Mouse (Mus musculus): Measurements from ENCODE around the gene Dct. TPM values are rescaled to one million over a fixed set of nuclear protein-coding genes. Genes with fewer than 3 reads are reported as not detected.

Dct gene
- polyA plus RNA-seq, 1 experiment from 2014 or later: 10.9 TPM

- ATAC-seq (ENCODE audit: low read depth) (no peak), DNase-seq (ENCODE audit: low spot score) (no peak)
- H3K36me3 ChIP-seq (ENCODE audit: control insufficient read depth, insufficient read depth, low read length): no peaks in the 10 kb centered on the region
- H3K27ac ChIP-seq (replicated peaks; ENCODE audit: low read depth, low read length): no peak overlapping the region
- no peak overlapping the region for H3K4me2 ChIP-seq (ENCODE audit: low read depth, low read length)
- no peak overlapping the region for H3K9ac ChIP-seq (ENCODE audit: low read depth, low read length)
- H3K9me3 ChIP-seq (ENCODE audit: control insufficient read depth, low read length): no peaks in the 10 kb centered on the region
- 73% methylated on average over 8 of the region's 8 CpGs for WGBS
- no peaks in the 10 kb centered on the region for H3K4me1 ChIP-seq (ENCODE audit: control insufficient read depth, insufficient read depth, low read length)
- H3K4me3 ChIP-seq (ENCODE audit: low read depth, low read length): no peak overlapping the region
- no peaks in the 10 kb centered on the region for H3K27me3 ChIP-seq (replicated peaks; ENCODE audit: control insufficient read depth, insufficient read depth, low read length)
Observed at GRCm38 (mm10) chr14:117990203-117990602, 61.8 kb downstream of the Dct start.

GRCm38 (mm10) chr14:117988444-117988843 lies 63.6 kb downstream of the Dct start:
- ATAC-seq (ENCODE audit: low read depth): no peak
- 85% methylated on average over 10 of the region's 10 CpGs for WGBS

GRCm38 (mm10) chr14:117981532-117981931 lies 70.5 kb downstream of the Dct start:
- Histone ChIP-seq H3K4me3 (ENCODE audit: low read depth, low read length) (no peak overlapping the region), H3K27ac (replicated peaks; ENCODE audit: low read depth, low read length) (no peak overlapping the region), H3K9ac (ENCODE audit: low read depth, low read length) (no peak overlapping the region), H3K36me3 (ENCODE audit: control insufficient read depth, insufficient read depth, low read length) (no peaks in the 10 kb centered on the region), H3K9me3 (ENCODE audit: control insufficient read depth, low read length) (no peaks in the 10 kb centered on the region), H3K27me3 (replicated peaks; ENCODE audit: control insufficient read depth, insufficient read depth, low read length) (no peaks in the 10 kb centered on the region), H3K4me2 (ENCODE audit: low read depth, low read length) (no peak overlapping the region), H3K4me1 (ENCODE audit: control insufficient read depth, insufficient read depth, low read length) (no peaks in the 10 kb centered on the region)
- 93% methylated on average over 10 of the region's 10 CpGs for WGBS
- no peak for DNase-seq (ENCODE audit: low spot score)
- no peak for ATAC-seq (ENCODE audit: low read depth)

More at GRCm38 (mm10) chr14:117988444-117988843, 63.6 kb downstream of the Dct start:
- H3K4me2 ChIP-seq (ENCODE audit: low read depth, low read length): no peak overlapping the region
- H3K27me3 ChIP-seq (replicated peaks; ENCODE audit: control insufficient read depth, insufficient read depth, low read length): no peaks in the 10 kb centered on the region
- H3K36me3 ChIP-seq (ENCODE audit: control insufficient read depth, insufficient read depth, low read length): no peaks in the 10 kb centered on the region
- DNase-seq (ENCODE audit: low spot score): no peak
- H3K9me3 ChIP-seq (ENCODE audit: control insufficient read depth, low read length): no peaks in the 10 kb centered on the region
- no peak overlapping the region for H3K4me3 ChIP-seq (ENCODE audit: low read depth, low read length)
- no peaks in the 10 kb centered on the region for H3K4me1 ChIP-seq (ENCODE audit: control insufficient read depth, insufficient read depth, low read length)
- H3K27ac ChIP-seq (replicated peaks; ENCODE audit: low read depth, low read length): no peak overlapping the region
- H3K9ac ChIP-seq (ENCODE audit: low read depth, low read length): no peak overlapping the region

- H3K9ac ChIP-seq (ENCODE audit: low read depth, low read length): no peak overlapping the region
- 91% methylated on average over 5 of the region's 5 CpGs for WGBS
- H3K36me3 ChIP-seq (ENCODE audit: control insufficient read depth, insufficient read depth, low read length): peaks cover 9% of the 10 kb centered on the region; the same call in 1 of the 2 replicates
- no peaks in the 10 kb centered on the region for H3K4me1 ChIP-seq (ENCODE audit: control insufficient read depth, insufficient read depth, low read length)
- ATAC-seq (ENCODE audit: low read depth): no peak
- H3K27ac ChIP-seq (replicated peaks; ENCODE audit: low read depth, low read length): no peak overlapping the region
- no peak overlapping the region for H3K4me3 ChIP-seq (ENCODE audit: low read depth, low read length)
- no peaks in the 10 kb centered on the region for H3K9me3 ChIP-seq (ENCODE audit: control insufficient read depth, low read length)
- no peak for DNase-seq (ENCODE audit: low spot score)
- no peaks in the 10 kb centered on the region for H3K27me3 ChIP-seq (replicated peaks; ENCODE audit: control insufficient read depth, insufficient read depth, low read length)
- no peak overlapping the region for H3K4me2 ChIP-seq (ENCODE audit: low read depth, low read length)
Observed at GRCm38 (mm10) chr14:117972576-117972975, 79.5 kb downstream of the Dct start.

Other genes starting within 250 kb of the Dct start
- 38.3 and 42.0 TPM in 2 replicates for gene Tgds, start 80.5 kb upstream of the Dct start, polyA plus RNA-seq (2014; fragmentation: Nextera tagmentation; extraction: Ambion mirVana)
- 91.1 and 92.9 TPM in 2 replicates for gene Gpr180, start 84.9 kb upstream of the Dct start, polyA plus RNA-seq (2014; fragmentation: Nextera tagmentation; extraction: Ambion mirVana)
- gene Sox21, start 184.8 kb upstream of the Dct start, polyA plus RNA-seq (2014; fragmentation: Nextera tagmentation; extraction: Ambion mirVana): 2.2 and 2.7 TPM in 2 replicates
- gene Gm9376, start 214.7 kb upstream of the Dct start, polyA plus RNA-seq (2014; fragmentation: Nextera tagmentation; extraction: Ambion mirVana): not detected in 2 replicates